Mouse (Mus musculus) retina, adult 2 months (tissue): ENCODE measurements at regions not wholly inside any gene's neighbourhood (a gene's known extent, or its start where the extent isn't known, plus 50 kb on each side); places are given as distances from the start of the nearest gene placed in this dataset.

Experiments
- DNase-seq: peaks from one replicate; pipeline ENCODE4 v3.0.0-alpha.2; 2012; ENCODE audit warnings: low read depth, low spot score

GRCm38 (mm10) chr12:26886635-26887014, 417.6 kb downstream of the Cmpk2 start:
- DNase-seq = no peak

- DNase-seq = no peak
Observed at GRCm38 (mm10) chr12:26885831-26886634, 417.0 kb downstream of the Cmpk2 start.

- no peak for DNase-seq
Observed at GRCm38 (mm10) chr12:26885083-26885482, 416.1 kb downstream of the Cmpk2 start.

GRCm38 (mm10) chr12:26884156-26884555, 415.2 kb downstream of the Cmpk2 start:
- no peak for DNase-seq

GRCm38 (mm10) chr12:26877691-26878121, 408.7 kb downstream of the Cmpk2 start:
- DNase-seq = no peak

- DNase-seq = no peak
Observed at GRCm38 (mm10) chr12:26877284-26877683, 408.3 kb downstream of the Cmpk2 start.

GRCm38 (mm10) chr12:26872466-26872865, 403.5 kb downstream of the Cmpk2 start:
- no peak for DNase-seq

- DNase-seq = no peak
Observed at GRCm38 (mm10) chr12:26867731-26868130, 398.7 kb downstream of the Cmpk2 start.

- DNase-seq = no peak
Observed at GRCm38 (mm10) chr12:26855091-26855516, 386.1 kb downstream of the Cmpk2 start.

GRCm38 (mm10) chr12:26844917-26845316, 375.9 kb downstream of the Cmpk2 start:
- no peak for DNase-seq

- no peak for DNase-seq
Observed at GRCm38 (mm10) chr12:26842696-26843095, 373.7 kb downstream of the Cmpk2 start.

GRCm38 (mm10) chr12:26821257-26821968, 352.4 kb downstream of the Cmpk2 start:
- DNase-seq = no peak

GRCm38 (mm10) chr12:26817866-26818265, 348.9 kb downstream of the Cmpk2 start:
- DNase-seq = no peak

GRCm38 (mm10) chr12:26815771-26816170, 346.8 kb downstream of the Cmpk2 start:
- DNase-seq = no peak

- no peak for DNase-seq
Observed at GRCm38 (mm10) chr12:26810565-26811177, 341.7 kb downstream of the Cmpk2 start.

GRCm38 (mm10) chr12:26809670-26810069, 340.7 kb downstream of the Cmpk2 start:
- DNase-seq = no peak

GRCm38 (mm10) chr12:26802542-26802941, 333.5 kb downstream of the Cmpk2 start:
- no peak for DNase-seq

GRCm38 (mm10) chr12:26799310-26799709, 330.3 kb downstream of the Cmpk2 start:
- DNase-seq = no peak

- DNase-seq = no peak
Observed at GRCm38 (mm10) chr12:26796367-26796766, 327.4 kb downstream of the Cmpk2 start.

GRCm38 (mm10) chr12:26789336-26789846, 320.4 kb downstream of the Cmpk2 start:
- DNase-seq = no peak

GRCm38 (mm10) chr12:26785550-26785949, 316.5 kb downstream of the Cmpk2 start:
- DNase-seq = no peak

- DNase-seq = no peak
Observed at GRCm38 (mm10) chr12:26784426-26784825, 315.4 kb downstream of the Cmpk2 start.
